Mouse (Mus musculus) hindbrain, embryonic 16.5 days (tissue): ENCODE results near the gene Tjp1. TPM values are rescaled to one million over a fixed set of nuclear protein-coding genes. Genes with fewer than 3 reads are reported as not detected.

Source experiments
- ATAC-seq: fragments of 200-750 bp; cut with Nextera tagmentation; 2 replicates; pipeline ENCODE4 v1.8.0; 2017; ENCODE audit warnings: moderate TSS enrichment, moderate library complexity
- H3K27ac ChIP-seq: fragments of 300-500 bp; sonication (generic); 2 replicates; pipeline ENCODE4 v1.5.1; 2014; ENCODE audit warnings: low read depth, mild to moderate bottlenecking, control low read depth, low read length, moderate library complexity
- H3K27me3 ChIP-seq: fragments of 300-500 bp; sonication (generic); replicated peaks from 2 replicates; pipeline ENCODE4 v1.6.1; 2014; ENCODE audit warnings: low read length; ENCODE audit not compliant: control insufficient read depth, insufficient read depth
- H3K36me3 ChIP-seq: fragments of 300-500 bp; sonication (generic); 2 replicates; pipeline ENCODE4 v1.6.1; 2014; ENCODE audit warnings: mild to moderate bottlenecking, low read length, moderate library complexity, mixed read lengths; ENCODE audit not compliant: control insufficient read depth, insufficient read depth
- H3K4me1 ChIP-seq: fragments of 300-500 bp; sonication (generic); 2 replicates; pipeline ENCODE4 v1.6.1; 2014; ENCODE audit warnings: low read depth, low read length; ENCODE audit not compliant: control insufficient read depth, insufficient read depth
- H3K4me2 ChIP-seq: fragments of 300-500 bp; sonication (generic); 2 replicates; pipeline ENCODE4 v1.6.1; 2014; ENCODE audit warnings: mild to moderate bottlenecking, low read length, control low read depth, moderate library complexity
- H3K4me3 ChIP-seq: fragments of 300-500 bp; sonication (generic); 2 replicates; pipeline ENCODE4 v1.5.1; 2014; ENCODE audit warnings: mild to moderate bottlenecking, low read length, control low read depth, moderate library complexity
- H3K9ac ChIP-seq: fragments of 300-500 bp; sonication (generic); 2 replicates; pipeline ENCODE4 v1.6.1; 2014; ENCODE audit warnings: low read depth, mild to moderate bottlenecking, control low read depth, low read length, moderate library complexity
- H3K9me3 ChIP-seq: fragments of 300-500 bp; sonication (generic); 2 replicates; pipeline ENCODE4 v1.6.1; 2014; ENCODE audit warnings: mild to moderate bottlenecking, low read length, moderate library complexity; ENCODE audit not compliant: control insufficient read depth
- WGBS: fragments of 180-500 bp; shearing (Covaris S2); extraction: QIAGEN DNeasy Blood & Tissue Kit; methylation state at CpG from one replicate; pipeline ENCODE4 v1.1.7; 2014; 5-methylcytosine and 5-hydroxymethylcytosine counted together
- polyA plus RNA-seq: library from polyadenylated mRNA; unstranded; fragments of >200 nt; fragmentation: Nextera tagmentation; extraction: Ambion mirVana; gene quantifications from 2 replicates; pipeline ENCODE4 v1.2.1, GENCODE M21; 2015

Gene Tjp1
- polyA plus RNA-seq, 1 experiment from 2014 or later, result 24.5 TPM

DNA sequence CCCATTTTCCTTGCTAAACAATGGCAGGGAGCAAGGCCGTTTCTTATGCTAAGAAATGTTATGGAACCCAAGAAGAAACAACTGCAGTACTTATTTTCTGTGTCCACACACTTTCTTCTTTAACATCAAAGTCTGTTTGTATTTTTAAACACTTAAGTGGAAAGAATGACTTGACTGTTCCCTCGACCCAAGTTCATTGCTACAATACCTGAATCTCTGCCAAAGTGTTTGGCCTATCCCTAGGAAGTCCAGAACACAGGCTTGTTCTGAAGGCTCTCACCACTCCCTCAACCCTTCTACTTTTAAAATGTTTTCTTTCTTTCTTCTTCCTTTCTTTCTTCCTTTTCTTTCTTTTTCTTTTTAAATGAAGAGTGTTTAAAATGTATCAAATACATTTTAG is 71.5 kb downstream of the Tjp1 start:
- 63% methylated on average over 2 of the region's 2 CpGs for WGBS
- no peak overlapping the region for H3K27ac ChIP-seq

DNA sequence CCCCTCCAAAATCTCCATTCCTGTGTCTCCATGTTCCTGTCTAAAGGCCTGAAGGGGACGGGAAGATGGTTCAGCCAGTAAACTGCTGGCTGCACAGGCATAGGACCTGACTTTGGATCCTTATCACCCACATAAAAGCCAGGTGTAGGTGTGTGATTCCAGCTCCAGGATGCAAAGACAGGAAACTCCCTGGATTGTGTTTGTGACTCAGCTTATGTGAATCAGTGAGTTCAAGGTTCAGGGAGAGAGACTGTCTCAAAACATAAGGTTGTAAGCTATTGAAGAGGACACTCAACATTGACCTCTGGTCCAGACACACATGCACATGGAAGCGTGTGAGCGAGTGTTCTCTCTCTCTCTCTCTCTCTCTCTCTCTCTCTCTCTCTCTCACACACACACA is 72.4 kb downstream of the Tjp1 start:
- Histone ChIP-seq H3K4me1 (no peaks in the 10 kb centered on the region; the same call in 1 of the 2 replicates), H3K9ac (no peak overlapping the region), H3K4me3 (no peak overlapping the region), H3K9me3 (no peaks in the 10 kb centered on the region), H3K4me2 (no peak overlapping the region), H3K27me3 (no peaks in the 10 kb centered on the region), H3K27ac (no peak overlapping the region), H3K36me3 (no peaks in the 10 kb centered on the region)
- no peak for ATAC-seq
- WGBS, result 70% methylated on average over 3 of the region's 3 CpGs

More for the DNA sequence above, 71.5 kb downstream of the Tjp1 start:
- Histone ChIP-seq H3K36me3 (no peaks in the 10 kb centered on the region), H3K4me1 (no peaks in the 10 kb centered on the region; the same call in 1 of the 2 replicates), H3K27me3 (no peaks in the 10 kb centered on the region), H3K4me3 (no peak overlapping the region), H3K9ac (no peak overlapping the region), H3K9me3 (no peaks in the 10 kb centered on the region), H3K4me2 (no peak overlapping the region)
- ATAC-seq, result no peak

DNA sequence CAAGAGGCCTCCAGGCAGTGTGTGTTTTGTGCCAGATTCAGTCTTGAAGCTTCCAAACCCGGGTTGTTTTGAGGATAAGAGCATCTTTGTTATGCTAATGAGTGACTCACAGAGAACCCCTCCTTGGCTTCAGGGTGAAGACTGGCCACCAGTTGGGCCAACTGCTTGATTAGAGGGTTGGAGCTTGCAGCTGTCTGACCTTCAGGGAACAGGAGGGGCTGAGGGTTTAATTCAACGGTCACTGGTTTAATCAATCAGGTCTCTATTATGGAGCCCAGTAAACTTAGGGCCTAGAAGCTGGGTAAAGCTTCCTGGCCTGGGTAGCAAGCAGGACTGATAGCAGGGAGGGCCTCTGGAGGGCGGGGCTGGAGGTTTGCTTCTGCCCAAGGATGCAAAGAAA is 73.3 kb downstream of the Tjp1 start:
- no peak for ATAC-seq
- H3K27me3 ChIP-seq, result no peaks in the 10 kb centered on the region
- no peaks in the 10 kb centered on the region for H3K36me3 ChIP-seq
- H3K4me1 ChIP-seq, result no peaks in the 10 kb centered on the region; the same call in 1 of the 2 replicates
- no peaks in the 10 kb centered on the region for H3K9me3 ChIP-seq
- 10% methylated on average over 3 of the region's 3 CpGs for WGBS
- no peak overlapping the region for H3K4me2 ChIP-seq
- H3K4me3 ChIP-seq, result no peak overlapping the region
- H3K9ac ChIP-seq, result no peak overlapping the region
- no peak overlapping the region for H3K27ac ChIP-seq

DNA sequence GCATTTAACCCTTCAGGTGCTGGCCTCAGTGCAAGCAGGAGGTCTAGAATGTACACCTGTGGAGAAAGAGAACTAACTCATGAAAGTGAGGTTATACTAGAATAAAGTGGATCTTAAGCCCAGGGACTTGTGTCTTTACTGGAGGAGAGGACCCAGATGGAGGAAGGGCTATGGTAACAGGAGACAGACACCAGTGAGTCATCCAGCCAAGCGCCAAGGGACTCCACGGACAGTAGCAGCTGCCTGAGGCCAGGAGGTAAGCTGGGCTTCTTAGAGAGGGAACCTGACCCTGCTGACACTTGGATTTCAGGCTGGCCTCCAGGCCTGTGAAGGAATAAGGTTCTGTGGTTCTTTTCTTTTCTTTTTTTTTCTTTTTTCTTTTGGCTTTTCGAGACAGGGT is 75.3 kb downstream of the Tjp1 start:
- ATAC-seq, result no peak
- Histone ChIP-seq H3K9me3 (no peaks in the 10 kb centered on the region), H3K4me2 (no peak overlapping the region), H3K36me3 (no peaks in the 10 kb centered on the region), H3K9ac (no peak overlapping the region), H3K4me3 (no peak overlapping the region), H3K27ac (no peak overlapping the region), H3K27me3 (no peaks in the 10 kb centered on the region), H3K4me1 (no peaks in the 10 kb centered on the region; the same call in 1 of the 2 replicates)
- 72% methylated on average over 3 of the region's 3 CpGs for WGBS

DNA sequence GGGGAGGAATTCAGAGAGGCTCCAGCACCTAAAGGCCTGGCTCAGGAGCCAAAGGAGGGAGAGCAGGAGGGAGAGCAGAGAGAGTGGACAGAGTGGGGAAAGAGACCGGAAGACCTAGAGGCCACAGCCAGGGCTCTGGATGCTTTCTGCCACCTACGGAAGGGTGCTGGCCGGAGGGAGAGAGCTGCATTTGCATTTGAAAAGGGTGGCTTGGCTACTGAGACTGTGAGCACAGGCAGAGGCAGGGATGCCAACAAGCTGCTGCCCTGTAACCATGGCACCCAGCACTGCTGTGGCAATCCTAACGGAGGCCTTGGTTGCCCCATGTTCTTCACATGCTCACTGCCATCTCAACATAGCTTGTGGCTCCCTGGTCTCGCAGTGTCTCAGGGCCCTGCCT is 77.4 kb downstream of the Tjp1 start:
- Histone ChIP-seq H3K4me3 (no peak overlapping the region), H3K4me2 (no peak overlapping the region), H3K36me3 (no peaks in the 10 kb centered on the region), H3K27ac (peak overlapping the region; percentile 9; the same call in 1 of the 2 replicates), H3K4me1 (no peaks in the 10 kb centered on the region; the same call in 1 of the 2 replicates), H3K27me3 (no peaks in the 10 kb centered on the region), H3K9ac (no peak overlapping the region), H3K9me3 (no peaks in the 10 kb centered on the region)
- ATAC-seq, result peak; percentile 93
- WGBS, result 12% methylated on average over 5 of the region's 5 CpGs

DNA sequence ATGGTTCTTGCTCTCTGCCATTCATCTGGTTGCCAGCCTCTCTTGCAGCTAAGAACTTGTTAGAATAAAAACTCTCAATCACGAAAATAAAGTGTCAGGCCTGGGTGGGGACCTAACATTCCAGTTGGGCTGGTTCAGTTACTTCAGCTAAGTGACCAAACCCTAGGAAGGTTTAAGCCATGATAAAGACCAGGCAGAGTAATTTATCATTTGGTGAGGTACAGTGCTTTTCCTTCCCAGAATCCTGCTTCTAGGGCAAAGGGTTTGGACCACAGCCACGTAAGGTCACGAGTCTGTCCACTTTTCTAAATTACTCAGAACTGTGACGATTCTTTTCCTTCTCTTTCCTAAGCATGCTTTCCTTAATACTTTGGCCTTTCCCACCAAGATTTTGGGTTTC is 86.1 kb downstream of the Tjp1 start:
- no peaks in the 10 kb centered on the region for H3K36me3 ChIP-seq
- no peaks in the 10 kb centered on the region for H3K9me3 ChIP-seq
- H3K27me3 ChIP-seq, result no peaks in the 10 kb centered on the region
- no peak overlapping the region for H3K27ac ChIP-seq
- H3K4me1 ChIP-seq, result no peaks in the 10 kb centered on the region; the same call in 1 of the 2 replicates
- 91% methylated on average over 4 of the region's 4 CpGs for WGBS
- no peak for ATAC-seq
- H3K4me2 ChIP-seq, result no peak overlapping the region
- no peak overlapping the region for H3K4me3 ChIP-seq
- no peak overlapping the region for H3K9ac ChIP-seq

DNA sequence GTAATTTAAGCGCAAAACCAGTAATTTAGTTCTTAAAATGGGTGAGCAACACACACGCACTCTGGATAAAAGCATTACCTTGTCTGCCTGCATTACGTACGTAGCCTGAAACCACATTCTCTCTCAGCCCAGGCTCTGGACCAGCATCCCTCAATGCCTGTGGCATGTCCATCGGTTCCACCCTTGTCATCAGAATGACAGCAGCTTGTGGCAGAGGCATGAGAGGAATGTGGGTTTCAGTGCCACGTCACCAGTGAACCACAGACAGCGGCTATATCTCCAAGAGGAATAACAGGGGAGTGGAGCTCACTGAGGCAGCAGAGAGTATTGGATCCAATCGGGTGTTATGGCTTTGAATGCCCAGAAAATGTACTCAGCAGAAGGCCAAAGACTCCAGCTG is 88.1 kb downstream of the Tjp1 start:
- peak; percentile 42; the same call in 1 of the 2 replicates for ATAC-seq

DNA sequence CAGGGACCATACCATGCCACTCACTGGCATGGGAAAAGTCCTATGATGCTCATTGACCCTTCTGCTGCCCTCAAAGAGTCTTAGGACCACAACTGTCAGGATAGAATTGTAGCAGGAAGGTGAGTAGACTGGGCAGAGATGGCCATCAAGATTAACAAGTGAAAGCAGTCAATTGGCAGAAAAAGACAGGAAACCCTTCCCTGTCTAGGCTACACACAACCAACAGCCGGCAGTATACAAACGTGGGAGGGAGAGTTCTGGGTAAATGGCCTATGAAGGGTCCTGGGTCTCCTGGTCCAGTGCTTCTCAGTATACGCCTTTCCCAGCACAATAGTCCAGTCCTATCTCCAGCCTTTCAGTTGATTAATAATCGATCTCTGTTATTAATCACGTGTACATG is 89.4 kb downstream of the Tjp1 start:
- no peak for ATAC-seq
- H3K9me3 ChIP-seq, result no peaks in the 10 kb centered on the region
- H3K27ac ChIP-seq, result no peak overlapping the region
- no peaks in the 10 kb centered on the region for H3K27me3 ChIP-seq
- H3K4me3 ChIP-seq, result no peak overlapping the region
- WGBS, result 73% methylated on average over 5 of the region's 5 CpGs
- no peak overlapping the region for H3K9ac ChIP-seq
- no peaks in the 10 kb centered on the region for H3K36me3 ChIP-seq
- no peak overlapping the region for H3K4me2 ChIP-seq
- H3K4me1 ChIP-seq, result no peaks in the 10 kb centered on the region; the same call in 1 of the 2 replicates

More for the DNA sequence above, 88.1 kb downstream of the Tjp1 start:
- Histone ChIP-seq H3K4me1 (no peaks in the 10 kb centered on the region; the same call in 1 of the 2 replicates), H3K9me3 (no peaks in the 10 kb centered on the region), H3K27me3 (no peaks in the 10 kb centered on the region), H3K4me3 (no peak overlapping the region), H3K9ac (no peak overlapping the region), H3K27ac (no peak overlapping the region), H3K4me2 (no peak overlapping the region), H3K36me3 (no peaks in the 10 kb centered on the region)
- 69% methylated on average over 8 of the region's 8 CpGs for WGBS

DNA sequence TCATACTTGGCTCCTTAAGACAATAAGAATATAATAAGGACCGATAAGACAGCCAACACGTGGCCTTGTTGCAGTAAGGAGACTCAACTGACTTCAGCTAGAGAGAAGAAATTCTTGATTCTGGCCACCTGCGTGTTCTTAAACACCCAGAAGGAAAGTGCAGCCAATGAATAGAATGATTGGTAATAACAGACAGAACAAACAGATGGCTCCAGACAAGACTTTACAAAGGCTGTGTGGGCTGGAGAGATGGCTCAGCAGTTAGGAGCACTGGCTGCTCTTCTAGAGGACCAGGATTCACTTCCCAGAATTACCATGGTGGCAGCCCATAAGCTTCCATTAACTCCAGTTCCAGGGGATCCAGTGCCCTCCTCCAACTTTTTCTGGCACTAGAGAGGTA is 90.7 kb downstream of the Tjp1 start:
- no peak overlapping the region for H3K4me3 ChIP-seq
- no peak for ATAC-seq

More for the DNA sequence above, 90.7 kb downstream of the Tjp1 start:
- 79% methylated on average over 3 of the region's 3 CpGs for WGBS
- no peaks in the 10 kb centered on the region for H3K36me3 ChIP-seq
- no peak overlapping the region for H3K9ac ChIP-seq
- no peaks in the 10 kb centered on the region for H3K27me3 ChIP-seq
- no peak overlapping the region for H3K27ac ChIP-seq
- no peaks in the 10 kb centered on the region; the same call in 1 of the 2 replicates for H3K4me1 ChIP-seq
- no peak overlapping the region for H3K4me2 ChIP-seq
- H3K9me3 ChIP-seq, result no peaks in the 10 kb centered on the region
